Mouse (Mus musculus) thymus, adult 2 months (tissue): ENCODE data around the gene Naa80. TPM values are rescaled to one million over a fixed set of nuclear protein-coding genes. Genes with fewer than 3 reads are reported as not detected.

Experiments used
- DNase-seq: peaks from one replicate; pipeline ENCODE4 v3.0.0; 2021
- H3K27ac ChIP-seq: fragments of 200-500 bp; 2 replicates; pipeline ENCODE4 v1.5.1; 2012; ENCODE audit warnings: low read length, control low read depth; ENCODE audit not compliant: control insufficient read depth, insufficient read depth
- H3K27me3 ChIP-seq: fragments of 200-500 bp; 2 replicates; pipeline ENCODE4 v1.6.1; 2012; ENCODE audit warnings: mild to moderate bottlenecking, low read length, moderate library complexity, mixed read lengths; ENCODE audit not compliant: control insufficient read depth, insufficient read depth
- H3K36me3 ChIP-seq: fragments of 200-500 bp; 2 replicates; pipeline ENCODE4 v1.6.1; 2012; ENCODE audit warnings: mild to moderate bottlenecking, low read length, moderate library complexity; ENCODE audit not compliant: control insufficient read depth, insufficient read depth
- H3K4me1 ChIP-seq: fragments of 200-500 bp; replicated peaks from 2 replicates; pipeline ENCODE4 v1.6.1; 2012; ENCODE audit warnings: low read length; ENCODE audit not compliant: control insufficient read depth, insufficient read depth
- H3K4me3 ChIP-seq: fragments of 200-500 bp; 2 replicates; pipeline ENCODE4 v1.5.1; 2012; ENCODE audit warnings: mild to moderate bottlenecking, low read length, control low read depth, moderate library complexity; ENCODE audit not compliant: control insufficient read depth, insufficient read depth
- CTCF ChIP-seq: fragments of 200-500 bp; IDR thresholded peaks from 2 replicates; pipeline ENCODE4 v1.5.1; 2012; ENCODE audit warnings: mild to moderate bottlenecking, control low read depth, low read length, moderate library complexity, borderline replicate concordance; ENCODE audit not compliant: control insufficient read depth, poor library complexity, insufficient read depth; ENCODE audit errors: extremely low read depth
- POLR2A ChIP-seq: fragments of 200-500 bp; IDR thresholded peaks from 2 replicates; pipeline ENCODE4 v1.6.1; 2012; ENCODE audit warnings: mild to moderate bottlenecking, low read length, control low read depth, moderate library complexity; ENCODE audit not compliant: control insufficient read depth, poor library complexity, insufficient read depth; ENCODE audit errors: extremely low read depth
- WGBS: fragments of 180-500 bp; shearing (Covaris S2); methylation state at CpG from one replicate; pipeline ENCODE4 v1.1.7; 2018; 5-methylcytosine and 5-hydroxymethylcytosine counted together
- polyA plus RNA-seq: library from polyadenylated mRNA; depleted of rRNA; stranded (reverse); fragments of >200 nt; gene quantifications from 2 replicates; pipeline ENCODE4 v1.2.3, GENCODE M21; 2012

Naa80 gene
- polyA plus RNA-seq, 1 experiment = 103 TPM

GRCm38 (mm10) chr9:107541005-107541404 lies 37.7 kb upstream of the Naa80 start:
- Histone ChIP-seq H3K27me3 (no peaks in the 10 kb centered on the region), H3K36me3 (peaks cover 17% of the 10 kb centered on the region), H3K4me3 (no peak overlapping the region), H3K27ac (no peak overlapping the region), H3K4me1 (peaks cover 32% of the 10 kb centered on the region)
- no peak for DNase-seq
- TF ChIP-seq POLR2A = no peak
- TF ChIP-seq CTCF = no peak
- WGBS = 71% methylated on average over 10 of the region's 10 CpGs

- peak; percentile 97 for DNase-seq
- Histone ChIP-seq H3K4me1 (peaks cover 32% of the 10 kb centered on the region), H3K27ac (peak within 1 kb of the TSS; percentile 11; the same call in 1 of the 2 replicates), H3K36me3 (peaks cover 17% of the 10 kb centered on the region), H3K4me3 (peak within 1 kb of the TSS; percentile 85), H3K27me3 (no peaks in the 10 kb centered on the region)
- peak; percentile 74 for TF ChIP-seq POLR2A
- TF ChIP-seq CTCF = no peak
- WGBS = under 1% methylated on average over 46 of the region's 46 CpGs
Measured at GRCm38 (mm10) chr9:107541474-107542351, 37.0 kb upstream of the Naa80 start, which contains the start of the genes Cyb561d2 and Nprl2. TSS of gene Cyb561d2 (minus strand) at chr9:107542193. TSS of gene Nprl2 (plus strand) at chr9:107542226.

GRCm38 (mm10) chr9:107542352-107542686 lies 36.4 kb upstream of the Naa80 start:
- no peak for DNase-seq
- Histone ChIP-seq H3K36me3 (peaks cover 17% of the 10 kb centered on the region), H3K27me3 (no peaks in the 10 kb centered on the region), H3K4me3 (peak overlapping the region; percentile 85), H3K4me1 (peaks cover 31% of the 10 kb centered on the region), H3K27ac (peak overlapping the region; percentile 11; the same call in 1 of the 2 replicates)
- WGBS = under 1% methylated on average over 11 of the region's 11 CpGs
- peak; percentile 39; the same call in 1 of the 2 replicates for TF ChIP-seq CTCF
- TF ChIP-seq POLR2A = no peak

GRCm38 (mm10) chr9:107542721-107543120 lies 36.0 kb upstream of the Naa80 start:
- peaks cover 16% of the 10 kb centered on the region for H3K36me3 ChIP-seq
- 60% methylated on average over 8 of the region's 8 CpGs for WGBS
- H3K4me3 ChIP-seq = no peak overlapping the region
- TF ChIP-seq CTCF = no peak
- TF ChIP-seq POLR2A = no peak
- no peak for DNase-seq
- no peaks in the 10 kb centered on the region for H3K27me3 ChIP-seq
- no peak overlapping the region for H3K27ac ChIP-seq
- peaks cover 33% of the 10 kb centered on the region for H3K4me1 ChIP-seq

- Histone ChIP-seq H3K27me3 (no peaks in the 10 kb centered on the region), H3K36me3 (peaks cover 10% of the 10 kb centered on the region), H3K27ac (no peak overlapping the region), H3K4me1 (peaks cover 34% of the 10 kb centered on the region), H3K4me3 (no peak overlapping the region)
- no peak for DNase-seq
- WGBS = 96% methylated on average over 11 of the region's 11 CpGs
- TF ChIP-seq POLR2A (no peak), CTCF (no peak)
Measured at GRCm38 (mm10) chr9:107543299-107543698, 35.4 kb upstream of the Naa80 start.

- no peak for DNase-seq
- Histone ChIP-seq H3K36me3 (peaks cover 2% of the 10 kb centered on the region; the same call in 1 of the 2 replicates), H3K27ac (no peak overlapping the region), H3K27me3 (no peaks in the 10 kb centered on the region), H3K4me3 (no peak overlapping the region), H3K4me1 (peaks cover 34% of the 10 kb centered on the region)
- 97% methylated on average over 17 of the region's 17 CpGs for WGBS
- TF ChIP-seq CTCF (no peak), POLR2A (no peak)
Measured at GRCm38 (mm10) chr9:107544196-107544700, 34.4 kb upstream of the Naa80 start.
